Mouse (Mus musculus): ENCODE data around the gene Tenm3. TPM values are rescaled to one million over a fixed set of nuclear protein-coding genes. Genes with fewer than 3 reads are reported as not detected.

Tenm3 gene
- polyA plus RNA-seq, 1 experiment from 2014 or later: 48.6 TPM

DNA sequence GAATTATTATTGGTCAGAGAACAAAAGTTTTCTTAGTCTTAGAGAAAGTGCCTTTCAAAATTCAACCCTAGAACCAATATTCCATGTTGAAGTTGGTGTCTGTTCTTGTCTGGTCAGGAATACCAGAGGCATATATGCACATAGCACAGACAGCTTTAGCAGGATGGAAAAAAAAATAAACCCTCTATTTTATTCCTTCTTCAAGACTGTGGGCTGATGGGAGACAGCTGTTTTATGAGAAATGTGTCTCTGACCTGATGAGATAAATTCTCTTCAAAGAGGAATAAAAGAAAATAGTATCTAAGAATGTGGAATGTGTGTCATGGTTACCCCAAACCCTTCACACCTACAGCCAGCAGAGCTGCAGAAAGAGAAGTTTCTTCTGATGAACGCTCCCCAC, 173.4 kb downstream of the Tenm3 start:
- H3K4me1 ChIP-seq (ENCODE audit: control insufficient read depth, insufficient read depth, low read length): peaks cover 3% of the 10 kb centered on the region; the same call in 1 of the 2 replicates
- no peak overlapping the region for H3K4me3 ChIP-seq (ENCODE audit: low read depth, low read length)
- no peak for ATAC-seq (ENCODE audit: low read depth)
- no peak overlapping the region for H3K4me2 ChIP-seq (ENCODE audit: low read depth, low read length)
- DNase-seq (ENCODE audit: low spot score): no peak
- no peaks in the 10 kb centered on the region for H3K9me3 ChIP-seq (ENCODE audit: control insufficient read depth, low read length)
- no peak overlapping the region for H3K9ac ChIP-seq (ENCODE audit: low read depth, low read length)
- WGBS: 41% methylated on average over 1 of the region's 1 CpGs
- H3K27ac ChIP-seq (replicated peaks; ENCODE audit: low read depth, low read length): no peak overlapping the region
- no peaks in the 10 kb centered on the region for H3K27me3 ChIP-seq (replicated peaks; ENCODE audit: control insufficient read depth, insufficient read depth, low read length)
- H3K36me3 ChIP-seq (ENCODE audit: control insufficient read depth, insufficient read depth, low read length): 0 out of 2 replicates have a peak, but pooled peaks cover 3% of the 10 kb centered on the region

DNA sequence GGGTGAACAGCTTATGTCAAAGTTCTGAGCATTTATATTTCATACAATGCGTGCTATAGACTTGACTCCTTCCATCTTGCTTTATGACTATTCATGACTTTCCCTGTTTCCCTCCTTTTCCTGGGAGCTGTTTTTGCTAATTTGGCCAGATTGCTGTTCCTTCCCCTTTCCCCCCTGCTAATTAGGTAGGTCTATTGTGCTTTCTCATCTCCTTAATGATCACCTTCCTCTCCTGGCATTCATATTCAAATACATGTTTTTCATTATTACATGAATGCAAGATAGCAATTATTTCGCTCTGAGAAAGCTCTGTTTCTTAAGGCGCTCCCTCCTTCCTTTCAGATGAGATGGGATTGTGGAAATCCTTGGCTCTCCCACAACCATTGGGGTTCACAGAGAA, 178.6 kb downstream of the Tenm3 start:
- Histone ChIP-seq H3K36me3 (ENCODE audit: control insufficient read depth, insufficient read depth, low read length) (no peaks in the 10 kb centered on the region), H3K27ac (replicated peaks; ENCODE audit: low read depth, low read length) (no peak overlapping the region), H3K27me3 (replicated peaks; ENCODE audit: control insufficient read depth, insufficient read depth, low read length) (no peaks in the 10 kb centered on the region), H3K4me2 (ENCODE audit: low read depth, low read length) (no peak overlapping the region), H3K4me3 (ENCODE audit: low read depth, low read length) (no peak overlapping the region), H3K4me1 (ENCODE audit: control insufficient read depth, insufficient read depth, low read length) (no peaks in the 10 kb centered on the region), H3K9me3 (ENCODE audit: control insufficient read depth, low read length) (no peaks in the 10 kb centered on the region), H3K9ac (ENCODE audit: low read depth, low read length) (no peak overlapping the region)
- WGBS: 87% methylated on average over 3 of the region's 3 CpGs
- no peak for ATAC-seq (ENCODE audit: low read depth)
- no peak for DNase-seq (ENCODE audit: low spot score)

GRCm38 (mm10) chr8:48659226-48659625, 184.5 kb downstream of the Tenm3 start:
- DNase-seq (ENCODE audit: low spot score) (no peak), ATAC-seq (ENCODE audit: low read depth) (no peak)
- Histone ChIP-seq H3K4me1 (ENCODE audit: control insufficient read depth, insufficient read depth, low read length) (no peaks in the 10 kb centered on the region), H3K4me3 (ENCODE audit: low read depth, low read length) (no peak overlapping the region), H3K36me3 (ENCODE audit: control insufficient read depth, insufficient read depth, low read length) (no peaks in the 10 kb centered on the region), H3K9me3 (ENCODE audit: control insufficient read depth, low read length) (no peaks in the 10 kb centered on the region), H3K4me2 (ENCODE audit: low read depth, low read length) (no peak overlapping the region), H3K27ac (replicated peaks; ENCODE audit: low read depth, low read length) (no peak overlapping the region; the same call in 1 of the 2 replicates), H3K27me3 (replicated peaks; ENCODE audit: control insufficient read depth, insufficient read depth, low read length) (no peaks in the 10 kb centered on the region), H3K9ac (ENCODE audit: low read depth, low read length) (no peak overlapping the region)
- WGBS: 71% methylated on average over 1 of the region's 1 CpGs

- no peak overlapping the region for H3K27ac ChIP-seq (replicated peaks; ENCODE audit: low read depth, low read length)
- H3K9me3 ChIP-seq (ENCODE audit: control insufficient read depth, low read length): no peaks in the 10 kb centered on the region
- 54% methylated on average over 15 of the region's 15 CpGs for WGBS
- no peaks in the 10 kb centered on the region for H3K36me3 ChIP-seq (ENCODE audit: control insufficient read depth, insufficient read depth, low read length)
- no peaks in the 10 kb centered on the region for H3K27me3 ChIP-seq (replicated peaks; ENCODE audit: control insufficient read depth, insufficient read depth, low read length)
- no peak overlapping the region for H3K4me2 ChIP-seq (ENCODE audit: low read depth, low read length)
- ATAC-seq (ENCODE audit: low read depth) (no peak), DNase-seq (ENCODE audit: low spot score) (no peak)
- no peak overlapping the region for H3K9ac ChIP-seq (ENCODE audit: low read depth, low read length)
- no peaks in the 10 kb centered on the region for H3K4me1 ChIP-seq (ENCODE audit: control insufficient read depth, insufficient read depth, low read length)
- H3K4me3 ChIP-seq (ENCODE audit: low read depth, low read length): no peak overlapping the region
Measured at GRCm38 (mm10) chr8:48655381-48656043, 188.2 kb downstream of the Tenm3 start.

- no peaks in the 10 kb centered on the region for H3K9me3 ChIP-seq (ENCODE audit: control insufficient read depth, low read length)
- H3K4me1 ChIP-seq (ENCODE audit: control insufficient read depth, insufficient read depth, low read length): peaks cover 20% of the 10 kb centered on the region; the same call in 1 of the 2 replicates
- no peak for ATAC-seq (ENCODE audit: low read depth)
Measured at GRCm38 (mm10) chr8:48649845-48650244, 193.9 kb downstream of the Tenm3 start.

DNA sequence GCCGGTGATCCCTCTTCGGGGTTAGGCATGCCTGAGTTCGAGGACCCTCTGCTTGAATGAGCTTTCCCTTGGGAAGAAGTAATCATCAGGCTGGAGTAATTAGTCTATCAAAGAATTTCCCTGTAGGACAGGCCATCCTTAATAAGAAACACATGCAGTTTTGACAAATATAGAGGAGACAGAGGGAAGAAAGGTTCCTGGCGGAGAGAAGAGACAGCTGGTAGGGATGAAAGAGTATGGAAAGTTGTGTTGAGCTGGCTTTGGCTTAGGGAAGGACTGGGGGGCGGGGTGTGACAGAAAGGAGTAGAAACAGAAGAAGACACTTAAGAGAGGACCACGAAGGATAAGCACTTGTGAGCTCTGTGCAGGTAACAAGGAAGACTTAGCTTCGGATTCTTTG, 194.3 kb downstream of the Tenm3 start:
- no peaks in the 10 kb centered on the region for H3K9me3 ChIP-seq (ENCODE audit: control insufficient read depth, low read length)
- DNase-seq (ENCODE audit: low spot score) (no peak), ATAC-seq (ENCODE audit: low read depth) (no peak)
- no peaks in the 10 kb centered on the region for H3K36me3 ChIP-seq (ENCODE audit: control insufficient read depth, insufficient read depth, low read length)
- WGBS: 39% methylated on average over 7 of the region's 7 CpGs
- no peak overlapping the region for H3K4me3 ChIP-seq (ENCODE audit: low read depth, low read length)
- no peak overlapping the region for H3K27ac ChIP-seq (replicated peaks; ENCODE audit: low read depth, low read length)
- peaks cover 20% of the 10 kb centered on the region; the same call in 1 of the 2 replicates for H3K4me1 ChIP-seq (ENCODE audit: control insufficient read depth, insufficient read depth, low read length)
- H3K9ac ChIP-seq (ENCODE audit: low read depth, low read length): no peak overlapping the region
- no peaks in the 10 kb centered on the region for H3K27me3 ChIP-seq (replicated peaks; ENCODE audit: control insufficient read depth, insufficient read depth, low read length)
- no peak overlapping the region for H3K4me2 ChIP-seq (ENCODE audit: low read depth, low read length)

More at GRCm38 (mm10) chr8:48649845-48650244, 193.9 kb downstream of the Tenm3 start:
- Histone ChIP-seq H3K27me3 (replicated peaks; ENCODE audit: control insufficient read depth, insufficient read depth, low read length) (no peaks in the 10 kb centered on the region), H3K36me3 (ENCODE audit: control insufficient read depth, insufficient read depth, low read length) (no peaks in the 10 kb centered on the region), H3K9ac (ENCODE audit: low read depth, low read length) (no peak overlapping the region), H3K27ac (replicated peaks; ENCODE audit: low read depth, low read length) (no peak overlapping the region), H3K4me2 (ENCODE audit: low read depth, low read length) (no peak overlapping the region), H3K4me3 (ENCODE audit: low read depth, low read length) (no peak overlapping the region)
- 82% methylated on average over 7 of the region's 7 CpGs for WGBS
- no peak for DNase-seq (ENCODE audit: low spot score)

GRCm38 (mm10) chr8:48646110-48646509, 197.6 kb downstream of the Tenm3 start:
- peak overlapping the region; percentile 49; the same call in 1 of the 2 replicates for H3K9ac ChIP-seq (ENCODE audit: low read depth, low read length)
- no peak for DNase-seq (ENCODE audit: low spot score)
- peak overlapping the region; percentile 58 for H3K4me2 ChIP-seq (ENCODE audit: low read depth, low read length)

GRCm38 (mm10) chr8:48638129-48638528, 205.6 kb downstream of the Tenm3 start:
- H3K9ac ChIP-seq (ENCODE audit: low read depth, low read length): no peak overlapping the region
- no peaks in the 10 kb centered on the region for H3K27me3 ChIP-seq (replicated peaks; ENCODE audit: control insufficient read depth, insufficient read depth, low read length)
- no peak overlapping the region for H3K4me2 ChIP-seq (ENCODE audit: low read depth, low read length)
- H3K36me3 ChIP-seq (ENCODE audit: control insufficient read depth, insufficient read depth, low read length): no peaks in the 10 kb centered on the region
- H3K4me1 ChIP-seq (ENCODE audit: control insufficient read depth, insufficient read depth, low read length): 0 out of 2 replicates have a peak, but pooled peaks cover 4% of the 10 kb centered on the region
- H3K9me3 ChIP-seq (ENCODE audit: control insufficient read depth, low read length): no peaks in the 10 kb centered on the region
- no peak overlapping the region for H3K4me3 ChIP-seq (ENCODE audit: low read depth, low read length)
- no peak overlapping the region for H3K27ac ChIP-seq (replicated peaks; ENCODE audit: low read depth, low read length)
- DNase-seq (ENCODE audit: low spot score): no peak
- no peak for ATAC-seq (ENCODE audit: low read depth)
- 80% methylated on average over 4 of the region's 4 CpGs for WGBS

More at GRCm38 (mm10) chr8:48646110-48646509, 197.6 kb downstream of the Tenm3 start:
- no peaks in the 10 kb centered on the region for H3K36me3 ChIP-seq (ENCODE audit: control insufficient read depth, insufficient read depth, low read length)
- no peak overlapping the region for H3K27ac ChIP-seq (replicated peaks; ENCODE audit: low read depth, low read length)
- WGBS: 43% methylated on average over 18 of the region's 18 CpGs
- H3K4me3 ChIP-seq (ENCODE audit: low read depth, low read length): peak overlapping the region; percentile 34
- ATAC-seq (ENCODE audit: low read depth): no peak
- H3K4me1 ChIP-seq (ENCODE audit: control insufficient read depth, insufficient read depth, low read length): peaks cover 20% of the 10 kb centered on the region; the same call in 1 of the 2 replicates
- H3K9me3 ChIP-seq (ENCODE audit: control insufficient read depth, low read length): no peaks in the 10 kb centered on the region
- H3K27me3 ChIP-seq (replicated peaks; ENCODE audit: control insufficient read depth, insufficient read depth, low read length): no peaks in the 10 kb centered on the region

DNA sequence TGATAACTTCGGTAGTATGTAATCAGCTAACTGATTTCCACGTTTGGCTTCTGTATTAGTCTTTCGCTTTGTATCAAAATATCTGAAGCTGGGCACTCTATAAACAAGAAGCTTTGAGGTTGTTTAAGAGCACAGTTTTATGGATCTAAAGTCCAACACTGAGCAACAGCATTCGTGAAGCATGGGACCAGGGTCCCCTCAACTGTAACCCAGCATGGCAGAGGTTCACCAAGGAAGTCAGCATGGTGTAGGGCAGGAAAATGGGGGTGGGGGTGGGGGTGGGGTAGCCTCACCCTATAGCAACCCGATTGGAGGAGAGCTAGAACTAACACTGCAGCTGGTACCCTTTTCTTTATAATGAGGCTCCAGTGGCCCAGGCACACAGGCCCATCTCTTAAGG, 206.8 kb downstream of the Tenm3 start:
- Histone ChIP-seq H3K27me3 (replicated peaks; ENCODE audit: control insufficient read depth, insufficient read depth, low read length) (no peaks in the 10 kb centered on the region), H3K9ac (ENCODE audit: low read depth, low read length) (no peak overlapping the region), H3K36me3 (ENCODE audit: control insufficient read depth, insufficient read depth, low read length) (no peaks in the 10 kb centered on the region), H3K4me1 (ENCODE audit: control insufficient read depth, insufficient read depth, low read length) (0 out of 2 replicates have a peak, but pooled peaks cover 4% of the 10 kb centered on the region), H3K9me3 (ENCODE audit: control insufficient read depth, low read length) (no peaks in the 10 kb centered on the region), H3K4me2 (ENCODE audit: low read depth, low read length) (no peak overlapping the region), H3K27ac (replicated peaks; ENCODE audit: low read depth, low read length) (no peak overlapping the region), H3K4me3 (ENCODE audit: low read depth, low read length) (no peak overlapping the region)
- 87% methylated on average over 5 of the region's 5 CpGs for WGBS
- ATAC-seq (ENCODE audit: low read depth) (no peak), DNase-seq (ENCODE audit: low spot score) (no peak)
